ENCODE assay signal across 11 mouse cellular contexts in genomic region chr8:13204371-13205140, GRCm38 (mm10). TPM values are rescaled to one million over a fixed set of nuclear protein-coding genes. Genes with fewer than 3 reads are reported as not detected.
DNase-seq lines count a peak whose midpoint lies in the region; ATAC-seq lines count a peak whose summit lies in the region.
"Had no signal": no experiment of that assay in that cellular context is flagged by ENCODE, and none has a peak within 500 bp of the region (broad histone marks: within the 10 kb centered on the region; RNA-seq: fewer than 3 reads in every experiment).

No protein-coding gene starts in this region.

- peak overlapping the region; percentile 21 for H3K4me2 ChIP-seq in liver, embryonic 11.5 days
- no peak overlapping the region for H3K4me2 ChIP-seq in stomach, embryonic 15.5 days
- H3K4me2 ChIP-seq: forebrain, embryonic 15.5 days; midbrain, embryonic 12.5 days had no signal

- peaks cover 59% of the 10 kb centered on the region for H3K4me1 ChIP-seq in liver, embryonic 11.5 days (replicated peaks; ENCODE audit: control insufficient read depth, insufficient read depth, low read length)
- H3K4me1 ChIP-seq in stomach, embryonic 15.5 days, result peaks cover 14% of the 10 kb centered on the region; the same call in 1 of the 2 replicates

- peak; percentile 21; the same call in 1 of the 2 replicates for ATAC-seq in liver, embryonic 11.5 days (replicated peaks; ENCODE audit: low FRiP score)
- ATAC-seq in stomach, embryonic 15.5 days (ENCODE audit: insufficient read depth, low FRiP score, low read depth), result peak; percentile 54; the same call in 1 of the 2 replicates
- ATAC-seq: forebrain, embryonic 15.5 days had no signal

- peak overlapping the region; percentile 35 for H3K27ac ChIP-seq in liver, embryonic 11.5 days (ENCODE audit: low read depth, low read length)
- H3K27ac ChIP-seq in stomach, embryonic 15.5 days, result peak overlapping the region; percentile 54; the same call in 1 of the 2 replicates
- H3K27ac ChIP-seq: forebrain, embryonic 15.5 days; midbrain, embryonic 12.5 days had no signal

- H3K9ac ChIP-seq in liver, embryonic 11.5 days (ENCODE audit: low read depth, low read length), result no peak overlapping the region
- H3K9ac ChIP-seq in stomach, embryonic 15.5 days, result no peak overlapping the region
- H3K9ac ChIP-seq: forebrain, embryonic 15.5 days; midbrain, embryonic 12.5 days had no signal

- no peak overlapping the region for H3K4me3 ChIP-seq in liver, embryonic 11.5 days (ENCODE audit: low read depth, low read length)
- H3K4me3 ChIP-seq in stomach, embryonic 15.5 days (replicated peaks), result no peak overlapping the region
- H3K4me3 ChIP-seq: forebrain, embryonic 15.5 days; midbrain, embryonic 12.5 days had no signal

- no peaks in the 10 kb centered on the region for H3K36me3 ChIP-seq in liver, embryonic 11.5 days (ENCODE audit: control insufficient read depth, insufficient read depth, low read length)
- no peaks in the 10 kb centered on the region for H3K36me3 ChIP-seq in stomach, embryonic 15.5 days
- H3K36me3 ChIP-seq: forebrain, embryonic 15.5 days; midbrain, embryonic 12.5 days had no signal

- peak; percentile 40 for DNase-seq in spleen, adult 12 weeks (ENCODE audit: low spot score)
- DNase-seq in spleen, adult 18-20 months, result no peak
- DNase-seq in c-Kit-positive CD71-positive TER-119-negative erythroid progenitor cells, embryonic 14.5 days (ENCODE audit: low read depth), result peak; percentile 55
- no peak for DNase-seq in liver, embryonic 11.5 days (ENCODE audit: low spot score)
- DNase-seq in ovary, postnatal 14 days (ENCODE audit: low spot score), result no peak
- DNase-seq in right cerebral cortex, postnatal 4 days, result no peak
- DNase-seq in cerebellum, adult 11-12 months, result no peak
- DNase-seq: right cerebral cortex, postnatal 25 days had no signal

- 59% methylated on average over 12 of the region's 12 CpGs for WGBS in liver, embryonic 11.5 days
- WGBS in stomach, embryonic 15.5 days, result 53% methylated on average over 12 of the region's 12 CpGs

- peaks cover 5% of the 10 kb centered on the region for H3K27me3 ChIP-seq in liver, embryonic 11.5 days (replicated peaks; ENCODE audit: control insufficient read depth, insufficient read depth, low read length)
- H3K27me3 ChIP-seq in stomach, embryonic 15.5 days (replicated peaks), result peaks cover 16% of the 10 kb centered on the region; the same call in 1 of the 2 replicates

- no peaks in the 10 kb centered on the region for H3K9me3 ChIP-seq in liver, embryonic 11.5 days (ENCODE audit: control insufficient read depth, low read length)
- H3K9me3 ChIP-seq in stomach, embryonic 15.5 days, result no peaks in the 10 kb centered on the region
- H3K9me3 ChIP-seq: forebrain, embryonic 15.5 days; midbrain, embryonic 12.5 days had no signal

RNA-seq across cellular contexts. Expression of gene Grtp1, which starts 4.1 kb away (rescaled TPM):
- 19.7 and 23.3 TPM in 2 replicates for polyA plus RNA-seq in liver, embryonic 11.5 days (2014; fragmentation: Nextera tagmentation; extraction: Ambion mirVana)
- 24.6 and 25.4 TPM in 2 replicates for polyA plus RNA-seq in stomach, embryonic 15.5 days (2015; fragmentation: Nextera tagmentation; extraction: Ambion mirVana)

RNA-seq across cellular contexts. Expression of gene Lamp1, which starts 45.6 kb away (rescaled TPM):
- 251 and 283 TPM in 2 replicates for polyA plus RNA-seq in liver, embryonic 11.5 days (2014; fragmentation: Nextera tagmentation; extraction: Ambion mirVana)
- 295 and 327 TPM in 2 replicates for polyA plus RNA-seq in stomach, embryonic 15.5 days (2015; fragmentation: Nextera tagmentation; extraction: Ambion mirVana)

RNA-seq across cellular contexts. Expression of gene Adprhl1, which starts 49.4 kb away (rescaled TPM):
- polyA plus RNA-seq in liver, embryonic 11.5 days (2014; fragmentation: Nextera tagmentation; extraction: Ambion mirVana), result 0.70 TPM in 1 of 2 replicates, not detected in the other
- 0.62 and 0.88 TPM in 2 replicates for polyA plus RNA-seq in stomach, embryonic 15.5 days (2015; fragmentation: Nextera tagmentation; extraction: Ambion mirVana)
- polyA plus RNA-seq: forebrain, embryonic 15.5 days had no signal

Comparison
In these comparisons a context has a peak if more than half of its experiments do, and no peak if none do; other contexts are left out.
1. DNase-seq: peak in spleen, adult 12 weeks (single experiment) and c-Kit-positive CD71-positive TER-119-negative erythroid progenitor cells, embryonic 14.5 days (single experiment); none in spleen, adult 18-20 months (0 of 2), liver, embryonic 11.5 days (single experiment), ovary, postnatal 14 days (single experiment), right cerebral cortex, postnatal 4 days (single experiment) and cerebellum, adult 11-12 months (single experiment).